Mouse (Mus musculus) kidney, postnatal 25 days (tissue): ENCODE results near the gene Zfp988.
"Not testable (repeated sequence)": the region's sequence is repeated elsewhere in the genome, so short reads cannot be mapped to it uniquely, and the experiment has no call there.

Experiments used
- DNase-seq, 2 experiments: peaks; one replicate each; pipeline ENCODE4 v3.0.0; 2021; ENCODE audit warnings: mixed read lengths in 2 of 2

Gene Zfp988

DNA sequence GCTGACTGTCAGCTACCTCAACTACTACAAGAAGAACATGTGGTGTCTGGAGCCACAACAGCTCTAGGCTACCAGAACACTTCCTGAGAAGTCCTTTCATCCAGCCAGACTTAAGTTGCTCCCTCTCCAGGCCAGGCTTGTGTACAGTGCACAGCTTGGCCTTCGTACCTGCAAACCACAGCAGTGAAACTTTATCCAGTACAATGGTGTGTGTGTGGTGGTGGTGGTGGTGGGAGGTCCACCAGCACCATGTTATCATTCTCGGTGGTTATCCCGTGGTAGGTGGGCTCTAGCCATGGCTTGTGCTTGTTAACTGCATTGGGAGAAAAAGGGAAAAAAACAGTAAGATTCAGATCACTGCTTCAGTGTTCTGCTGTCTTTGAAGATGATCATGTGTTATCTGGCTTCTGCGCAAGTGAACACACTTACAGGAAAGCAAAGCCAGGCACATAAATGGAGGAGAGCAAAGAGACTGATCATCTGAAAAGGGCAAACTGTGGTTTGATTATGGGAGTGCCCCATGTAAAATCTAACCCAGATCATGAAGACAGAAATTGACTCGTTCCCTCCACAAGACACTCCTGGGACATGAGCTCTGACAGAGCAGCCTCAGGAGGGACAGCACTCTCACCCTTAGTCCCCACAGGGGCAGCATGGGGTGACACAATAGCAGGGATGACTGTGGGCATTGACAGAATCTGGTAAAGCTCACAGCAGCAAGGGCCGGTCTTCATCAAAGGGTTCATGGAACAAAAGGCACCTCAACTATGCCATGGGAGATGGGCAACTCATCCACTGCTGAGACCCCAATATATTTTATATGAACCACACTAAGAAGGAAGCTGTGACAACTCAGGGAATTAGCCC, 37.8 kb downstream of the Zfp988 start:
- DNase-seq: peak; percentile 35 to 59

DNA sequence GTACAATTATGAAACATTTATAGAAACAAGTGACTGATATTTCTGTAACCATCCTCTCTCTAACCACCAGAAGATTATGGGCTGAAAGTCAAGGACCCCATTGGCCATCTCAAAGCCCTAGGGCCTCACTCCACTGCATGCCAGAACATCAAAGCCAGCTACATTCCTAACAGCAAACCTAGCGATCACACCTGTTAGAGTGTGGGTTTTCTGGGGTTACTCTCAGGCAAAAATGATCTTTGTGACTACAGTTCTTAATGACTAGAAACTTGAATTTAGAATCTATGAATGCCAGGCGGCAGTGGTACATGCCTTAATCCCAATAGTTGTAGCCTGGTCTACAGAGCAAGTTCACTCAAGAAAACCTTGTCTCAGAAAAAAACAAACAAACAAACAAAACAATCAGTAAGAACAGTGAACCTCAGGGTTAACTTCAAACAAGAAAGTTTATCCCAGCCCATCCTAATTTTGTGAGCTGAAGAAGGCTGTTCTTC, 39.6 kb downstream of the Zfp988 start:
- not testable (repeated sequence) for DNase-seq

DNA sequence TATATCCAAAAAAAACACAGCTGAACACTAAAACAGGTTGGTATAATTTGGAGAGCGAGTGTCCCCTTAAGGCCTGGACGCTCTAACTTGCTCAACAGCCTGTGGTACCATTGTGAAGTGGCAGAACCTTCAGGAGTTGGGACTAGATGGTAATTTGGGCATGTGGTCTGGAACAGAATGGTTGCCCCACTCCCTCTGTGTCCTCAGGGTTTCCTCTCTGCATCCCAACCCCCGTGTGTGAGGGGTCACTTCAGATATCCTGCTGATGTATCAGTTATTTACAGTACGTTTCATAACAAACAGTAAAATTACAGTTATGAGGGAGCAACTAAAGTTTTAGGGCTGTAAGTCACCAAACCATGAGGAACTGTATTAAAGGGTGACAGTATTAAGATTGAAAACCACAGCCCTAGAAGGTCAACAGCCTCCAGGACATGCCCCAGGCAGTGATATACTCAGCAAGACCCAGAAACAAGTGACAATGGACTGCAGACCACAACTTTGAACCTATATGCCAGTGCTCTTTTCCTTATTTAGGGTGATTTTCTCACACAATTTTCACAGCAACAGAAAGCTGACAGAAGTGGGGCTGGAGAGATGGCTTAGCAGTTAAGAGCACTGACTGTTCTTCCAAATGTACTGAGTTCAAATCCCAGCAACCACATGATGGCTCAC, 41.0 kb downstream of the Zfp988 start:
- not testable (repeated sequence) for DNase-seq

- not testable (repeated sequence) for DNase-seq
These were observed 41.8 kb downstream of the Zfp988 start for GRCm38 (mm10) chr4:147347300-147347699.

DNA sequence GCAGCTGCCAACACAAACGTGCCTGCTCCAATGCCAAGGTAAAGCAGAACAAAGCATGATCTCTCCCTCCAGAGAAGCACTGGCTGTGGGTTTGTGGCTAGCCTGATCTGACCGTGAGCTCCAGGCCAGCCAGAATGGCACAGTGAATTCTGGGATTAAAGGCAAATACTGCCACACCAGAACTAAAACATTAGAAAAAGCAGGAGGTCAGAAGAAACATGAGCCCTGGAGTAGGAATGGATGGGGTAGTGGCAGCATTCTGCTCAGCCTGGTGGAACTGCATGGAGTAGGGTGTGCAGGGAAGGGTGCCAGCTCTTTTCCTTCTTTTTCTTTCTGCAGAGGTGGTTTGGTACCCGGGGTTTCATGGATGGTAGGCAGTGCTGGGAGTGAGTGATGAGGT, 42.4 kb downstream of the Zfp988 start:
- not testable (repeated sequence) for DNase-seq

GRCm38 (mm10) chr4:147348401-147348800, 42.9 kb downstream of the Zfp988 start:
- not testable (repeated sequence) for DNase-seq

GRCm38 (mm10) chr4:147348906-147349686, 43.6 kb downstream of the Zfp988 start:
- peak in 1 of 2 experiments; percentile 50 for DNase-seq

- peak in 1 of 2 experiments; percentile 41 for DNase-seq
These were observed 44.4 kb downstream of the Zfp988 start for GRCm38 (mm10) chr4:147349687-147350415.

GRCm38 (mm10) chr4:147350541-147350940, 45.1 kb downstream of the Zfp988 start:
- peak in 1 of 2 experiments; percentile 36 for DNase-seq

- DNase-seq: not testable (repeated sequence)
These were observed 46.0 kb downstream of the Zfp988 start for GRCm38 (mm10) chr4:147351376-147351980.

DNA sequence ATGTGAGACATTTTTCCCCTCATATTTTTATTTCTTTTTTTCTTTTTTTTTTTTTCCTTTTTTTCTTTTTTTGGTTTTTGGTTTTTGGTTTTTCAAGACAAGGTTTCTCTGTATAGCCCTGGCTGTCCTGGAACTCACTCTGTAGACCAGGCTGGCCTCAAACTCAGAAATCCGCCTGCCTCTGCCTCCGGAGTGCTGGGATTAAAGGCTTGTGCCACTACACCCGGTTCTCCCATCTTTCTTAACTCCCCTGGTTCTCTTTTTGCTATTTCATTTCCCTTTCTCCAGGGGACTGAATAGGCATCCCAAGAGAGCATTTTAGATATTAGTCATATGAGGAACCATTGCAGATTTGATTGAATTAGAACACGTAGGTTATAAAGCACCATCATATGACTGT, 48.2 kb downstream of the Zfp988 start:
- DNase-seq: not testable (repeated sequence)

- not testable (repeated sequence) for DNase-seq
These were observed 50.6 kb downstream of the Zfp988 start for GRCm38 (mm10) chr4:147356042-147356441.

- not testable (repeated sequence) for DNase-seq
These were observed 51.7 kb downstream of the Zfp988 start for GRCm38 (mm10) chr4:147357195-147357594.

DNA sequence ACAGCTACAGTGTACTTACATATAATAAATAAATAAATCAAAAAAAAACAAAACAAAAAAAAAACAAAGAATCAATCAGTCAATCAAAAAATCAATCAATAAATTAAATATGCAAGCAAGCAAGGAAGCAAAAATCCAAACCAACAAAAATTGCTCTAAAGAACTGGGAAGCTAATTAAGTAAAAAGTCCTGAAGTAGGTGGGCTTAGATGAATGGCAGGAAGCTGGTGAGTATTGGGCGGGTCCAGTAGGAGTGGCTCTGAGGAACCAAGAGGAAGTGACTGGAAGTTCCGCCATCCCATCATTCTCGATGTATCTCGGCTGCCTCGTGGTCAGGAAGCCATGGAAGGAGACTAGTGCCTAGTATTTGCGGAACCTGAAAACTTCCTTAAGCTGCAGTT, 55.5 kb downstream of the Zfp988 start, which contains the start of gene Zfp978:
Gene Zfp978 (plus strand): TSS at position 301 of the 400 bp plus-strand sequence.
- DNase-seq: not testable (repeated sequence)

- not testable (repeated sequence) for DNase-seq
These were observed 56.4 kb downstream of the Zfp988 start for GRCm38 (mm10) chr4:147361872-147362271.

GRCm38 (mm10) chr4:147369564-147369963, 64.1 kb downstream of the Zfp988 start:
- not testable (repeated sequence) for DNase-seq

- DNase-seq: peak in 1 of 2 experiments; percentile 33
These were observed 77.7 kb downstream of the Zfp988 start for GRCm38 (mm10) chr4:147383199-147383598.
